Mouse (Mus musculus) E14TG2a.4 (cell line): ENCODE data around the gene 2310022A10Rik.

ENCODE experiments used
- H3K27me3 ChIP-seq: 2 replicates; pipeline ENCODE4 v1.6.1; 2014; ENCODE audit warnings: low read length, control low read depth; ENCODE audit not compliant: insufficient read depth
- H3K36me3 ChIP-seq: 2 replicates; pipeline ENCODE4 v1.6.1; 2014; ENCODE audit warnings: low read length, control low read depth; ENCODE audit not compliant: insufficient read depth
- H3K4me1 ChIP-seq: replicated peaks from 2 replicates; pipeline ENCODE4 v1.6.1; 2014; ENCODE audit warnings: low read depth, low read length, control low read depth
- H3K4me3 ChIP-seq: replicated peaks from 2 replicates; pipeline ENCODE4 v1.5.1; 2014; ENCODE audit warnings: mild to moderate bottlenecking, low read length
- H3K9me3 ChIP-seq: 2 replicates; pipeline ENCODE4 v1.6.1; 2014; ENCODE audit warnings: low read length, control low read depth
- CTCF ChIP-seq: conservative IDR thresholded peaks from 2 replicates; pipeline ENCODE4 v1.5.1; 2014; ENCODE audit warnings: low read length
- NANOG ChIP-seq: IDR thresholded peaks from 2 replicates; pipeline ENCODE4 v1.6.1; 2014; ENCODE audit warnings: borderline replicate concordance, low read length, mixed read lengths
- POU5F1 ChIP-seq: IDR thresholded peaks from 2 replicates; pipeline ENCODE4 v1.6.1; 2014; ENCODE audit warnings: low read length, borderline replicate concordance

The 2310022A10Rik gene

DNA sequence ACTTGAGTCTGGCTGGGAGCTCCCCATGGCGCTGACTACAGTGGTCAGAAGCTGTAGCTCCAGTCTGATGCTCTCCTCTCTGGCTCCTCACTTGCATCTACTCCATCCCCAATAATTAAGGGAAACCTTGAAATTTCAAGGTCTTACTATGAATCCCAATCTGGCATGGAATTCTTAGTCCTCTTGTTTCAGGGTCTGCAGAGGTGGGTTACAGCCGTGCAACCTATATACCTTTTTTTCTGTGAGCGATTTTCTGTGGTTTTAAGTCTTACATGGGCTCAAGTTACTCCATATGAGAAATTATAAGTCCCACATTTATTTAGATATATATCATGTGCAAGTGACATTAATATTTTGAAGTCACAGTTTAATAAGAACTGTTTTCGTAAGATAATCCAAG is 37.1 kb downstream of the 2310022A10Rik start:
- peaks cover 76% of the 10 kb centered on the region for H3K4me1 ChIP-seq
- H3K4me3 ChIP-seq = no peak overlapping the region
- no peak for TF ChIP-seq POU5F1
- TF ChIP-seq NANOG = no peak
- no peak for TF ChIP-seq CTCF
- no peaks in the 10 kb centered on the region for H3K27me3 ChIP-seq
- H3K9me3 ChIP-seq = no peaks in the 10 kb centered on the region
- H3K36me3 ChIP-seq = peaks cover 31% of the 10 kb centered on the region

DNA sequence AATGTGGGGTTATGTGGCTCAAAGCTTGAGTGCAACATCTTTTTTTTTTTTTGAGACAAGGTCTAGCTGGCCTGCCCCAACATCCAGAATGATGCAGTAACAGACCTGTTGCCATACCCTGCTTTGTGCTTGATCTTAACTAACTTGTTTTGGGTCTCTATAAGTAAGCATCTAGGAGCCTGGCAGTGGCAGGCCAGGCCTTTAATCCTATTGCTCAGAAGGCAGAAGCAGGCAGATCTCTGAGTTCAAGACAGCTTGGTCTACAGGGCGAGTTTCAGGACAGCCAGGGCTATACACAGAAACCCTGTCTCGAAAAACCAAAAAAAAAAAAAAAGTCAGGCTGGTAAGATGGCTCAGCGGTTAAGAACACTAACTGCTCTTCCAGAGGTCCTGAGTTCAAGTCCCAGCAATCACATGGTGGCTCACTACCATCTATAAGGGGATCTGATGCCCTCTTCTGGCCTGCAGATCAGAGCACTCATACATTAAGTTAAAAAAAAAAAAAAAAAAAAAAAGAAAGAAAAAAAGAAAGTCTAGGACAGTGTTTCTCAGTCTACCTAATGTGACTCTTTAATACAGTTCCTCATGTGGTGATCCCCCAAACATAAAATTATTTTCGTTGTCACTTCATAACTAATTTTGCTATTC is 37.7 kb downstream of the 2310022A10Rik start:
- peaks cover 29% of the 10 kb centered on the region for H3K36me3 ChIP-seq
- no peak for TF ChIP-seq NANOG
- H3K4me3 ChIP-seq = peak overlapping the region; percentile 74
- no peaks in the 10 kb centered on the region for H3K9me3 ChIP-seq
- peaks cover 76% of the 10 kb centered on the region for H3K4me1 ChIP-seq
- H3K27me3 ChIP-seq = no peaks in the 10 kb centered on the region

DNA sequence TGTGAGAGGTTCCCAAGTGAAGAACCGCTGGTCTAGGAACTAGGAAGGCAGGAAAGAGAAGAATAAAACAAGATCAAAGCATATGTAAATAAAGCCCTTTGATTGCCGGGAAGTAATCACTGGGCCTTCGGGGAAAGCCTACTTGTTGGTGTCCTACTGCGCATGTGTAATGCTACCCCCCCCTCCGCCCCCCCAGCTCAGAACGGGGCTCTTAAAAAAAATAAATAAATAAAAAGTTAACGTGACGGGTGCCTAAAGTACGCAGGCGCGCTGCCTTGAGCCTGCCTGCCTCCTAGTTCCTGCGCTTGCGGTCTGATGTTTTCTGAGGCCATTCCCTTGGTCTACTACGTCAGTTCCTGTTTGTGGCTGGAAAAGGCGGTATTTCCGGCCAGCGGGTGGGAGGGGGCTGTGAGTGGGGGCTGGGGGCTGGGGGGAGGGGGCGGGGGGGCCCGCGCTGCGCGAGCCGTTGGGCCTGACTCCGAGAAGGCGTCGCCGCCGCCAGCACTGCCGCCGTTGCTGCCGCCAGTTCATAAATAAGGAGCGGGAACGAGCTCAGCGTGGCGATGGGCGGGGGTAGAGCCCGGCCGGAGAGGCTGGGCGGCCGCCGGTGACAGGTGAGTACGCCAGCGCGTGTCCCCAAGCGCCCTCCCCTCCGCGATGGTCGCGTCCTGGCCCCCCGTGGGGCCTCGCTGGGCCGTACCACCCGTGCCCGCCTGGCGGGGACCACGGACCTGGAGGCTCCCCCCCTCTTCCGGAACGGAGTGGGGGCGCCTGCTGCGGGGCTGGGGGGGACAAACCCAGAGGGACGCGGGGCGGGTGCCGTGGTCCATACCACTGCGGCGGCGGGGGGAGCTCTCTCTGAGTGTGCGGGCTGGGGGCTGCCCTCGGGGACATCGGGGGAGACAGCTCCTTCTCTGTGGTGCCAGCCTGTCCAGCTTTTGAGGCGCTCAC is 38.5 kb downstream of the 2310022A10Rik start, which contains the start of gene Akt2:
Gene Akt2 (plus strand): TSS at position 287 of the 951 bp plus-strand sequence.
- TF ChIP-seq POU5F1 = no peak
- TF ChIP-seq CTCF = no peak
- no peak for TF ChIP-seq NANOG
- Histone ChIP-seq H3K4me3 (peak within 1 kb of the TSS; percentile 90), H3K36me3 (peaks cover 37% of the 10 kb centered on the region), H3K4me1 (peaks cover 76% of the 10 kb centered on the region), H3K9me3 (no peaks in the 10 kb centered on the region), H3K27me3 (no peaks in the 10 kb centered on the region)

DNA sequence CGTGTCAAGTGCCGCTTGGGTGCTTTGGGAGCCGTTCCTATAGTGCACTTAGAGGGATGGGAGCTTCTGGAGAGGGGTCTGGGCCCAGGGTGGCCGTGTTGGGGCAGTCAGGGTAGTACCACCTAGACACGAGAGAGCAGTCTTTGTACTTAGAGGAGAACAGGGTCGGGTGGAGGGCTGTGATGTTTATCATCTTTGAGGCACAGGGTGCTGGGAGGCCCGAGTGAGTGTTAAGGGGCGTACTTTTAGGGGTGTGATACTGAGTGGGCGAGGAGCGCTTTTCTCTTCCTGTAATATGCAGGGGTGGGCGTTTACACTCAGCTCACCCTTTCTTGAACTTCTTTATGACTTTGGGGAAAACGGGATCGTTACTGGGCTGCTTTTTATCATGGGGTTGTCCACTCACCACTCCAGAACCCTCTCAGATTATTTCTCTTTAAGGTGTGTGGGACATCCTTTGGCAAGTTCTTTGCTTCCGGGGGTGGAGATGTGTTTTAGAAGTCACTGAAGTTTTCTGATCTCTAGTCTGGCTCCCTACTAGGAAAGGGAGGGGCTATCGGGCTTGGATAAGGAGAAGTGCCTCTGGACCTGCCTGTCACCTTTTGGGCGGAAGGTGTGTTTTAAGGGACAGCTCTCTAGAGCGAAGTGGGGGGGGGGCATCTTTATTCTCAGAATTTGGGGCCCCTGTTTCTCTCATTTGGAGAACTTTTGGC is 39.3 kb downstream of the 2310022A10Rik start:
- TF ChIP-seq NANOG (no peak), CTCF (no peak)
- peaks cover 40% of the 10 kb centered on the region for H3K36me3 ChIP-seq
- H3K4me1 ChIP-seq = peaks cover 77% of the 10 kb centered on the region
- no peaks in the 10 kb centered on the region for H3K27me3 ChIP-seq
- H3K9me3 ChIP-seq = no peaks in the 10 kb centered on the region
- peak overlapping the region; percentile 90 for H3K4me3 ChIP-seq

DNA sequence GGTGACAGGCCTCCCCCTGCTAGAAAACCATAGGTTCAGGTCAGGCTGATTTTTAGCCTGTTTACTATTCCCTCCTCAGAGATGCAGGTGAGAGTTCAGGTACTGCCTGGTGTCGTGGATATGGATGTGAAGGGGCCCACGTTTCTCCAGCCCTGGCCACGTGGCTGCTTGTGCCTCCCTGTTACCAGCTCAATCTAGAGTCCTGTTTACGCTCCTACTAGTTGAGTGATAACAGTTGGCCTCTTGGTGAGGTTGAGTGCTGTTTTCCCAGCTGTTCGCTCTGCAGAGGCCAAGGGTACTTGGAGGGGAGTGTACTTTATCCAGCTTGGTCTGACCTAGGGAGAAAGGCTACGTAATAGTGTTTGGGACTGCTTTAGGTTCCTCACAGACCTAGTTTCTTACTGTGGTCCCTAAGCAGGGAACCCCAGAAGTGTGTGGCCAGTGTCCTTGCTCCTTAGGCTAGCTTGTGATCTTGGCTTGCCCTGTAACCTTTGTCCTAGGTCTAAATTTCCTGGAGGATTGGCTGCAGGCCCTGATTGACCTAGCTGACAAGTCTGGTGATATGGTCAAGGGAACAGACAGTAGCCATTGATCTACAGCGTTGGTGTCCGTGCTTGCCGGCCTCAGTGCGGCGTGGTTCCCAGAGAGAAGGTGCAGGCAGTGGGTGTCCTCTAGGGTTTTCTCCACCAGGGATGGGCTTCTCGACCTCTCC is 40.1 kb downstream of the 2310022A10Rik start:
- peaks cover 40% of the 10 kb centered on the region for H3K36me3 ChIP-seq
- no peak for TF ChIP-seq CTCF
- TF ChIP-seq NANOG = no peak
- TF ChIP-seq POU5F1 = no peak
- H3K4me1 ChIP-seq = peaks cover 77% of the 10 kb centered on the region
- H3K4me3 ChIP-seq = peak overlapping the region; percentile 90
- H3K27me3 ChIP-seq = no peaks in the 10 kb centered on the region
- H3K9me3 ChIP-seq = no peaks in the 10 kb centered on the region

DNA sequence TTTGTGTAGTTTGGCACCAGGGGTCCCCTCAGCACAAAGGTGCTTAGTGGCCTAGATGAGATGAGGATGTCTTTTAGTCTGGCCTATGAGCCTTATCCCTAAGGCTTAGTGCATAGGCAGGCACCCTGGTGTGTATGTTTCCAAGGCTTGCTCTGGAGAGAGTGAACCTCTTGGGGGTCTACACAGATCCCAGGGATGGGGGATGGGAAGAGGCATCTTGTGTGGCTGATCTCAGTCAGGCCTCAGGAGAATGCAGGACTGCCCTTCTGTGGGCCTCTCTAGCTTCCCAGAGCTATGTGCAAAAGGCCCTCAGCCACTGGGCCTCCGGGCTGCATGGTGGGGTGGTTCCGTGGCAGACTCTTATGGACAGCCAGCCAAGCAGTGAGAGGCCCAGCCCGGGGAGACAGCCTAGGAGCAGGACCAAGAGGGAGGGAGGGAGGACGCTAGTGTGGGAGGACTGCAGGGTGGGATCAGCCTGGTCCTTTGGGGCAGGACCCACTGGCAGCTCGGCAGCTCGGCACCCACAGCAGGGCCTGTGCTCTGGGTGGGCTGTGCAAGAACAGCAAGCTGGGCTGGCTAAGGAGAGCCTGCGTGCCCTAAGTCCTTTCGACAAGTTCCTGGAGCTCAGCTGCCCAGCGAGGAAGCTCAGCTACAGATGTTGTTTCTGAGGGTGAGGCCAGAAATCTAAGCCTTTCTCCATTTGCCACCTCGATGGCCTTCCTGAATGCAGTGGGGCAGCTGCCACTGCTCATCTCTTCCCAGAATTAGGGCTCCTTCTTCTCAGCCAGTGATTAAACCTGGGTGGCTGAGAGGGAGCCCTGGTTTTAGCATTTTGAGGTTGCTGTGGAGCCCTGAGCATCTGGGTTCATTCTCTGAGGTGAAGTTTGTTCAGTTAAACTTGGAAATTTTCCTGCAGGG is 43.8 kb downstream of the 2310022A10Rik start:
- Histone ChIP-seq H3K9me3 (no peaks in the 10 kb centered on the region), H3K36me3 (peaks cover 41% of the 10 kb centered on the region), H3K4me1 (peaks cover 94% of the 10 kb centered on the region), H3K4me3 (peak overlapping the region; percentile 21; the same call in 1 of the 2 replicates), H3K27me3 (no peaks in the 10 kb centered on the region)
- TF ChIP-seq CTCF (no peak), POU5F1 (no peak), NANOG (no peak)

DNA sequence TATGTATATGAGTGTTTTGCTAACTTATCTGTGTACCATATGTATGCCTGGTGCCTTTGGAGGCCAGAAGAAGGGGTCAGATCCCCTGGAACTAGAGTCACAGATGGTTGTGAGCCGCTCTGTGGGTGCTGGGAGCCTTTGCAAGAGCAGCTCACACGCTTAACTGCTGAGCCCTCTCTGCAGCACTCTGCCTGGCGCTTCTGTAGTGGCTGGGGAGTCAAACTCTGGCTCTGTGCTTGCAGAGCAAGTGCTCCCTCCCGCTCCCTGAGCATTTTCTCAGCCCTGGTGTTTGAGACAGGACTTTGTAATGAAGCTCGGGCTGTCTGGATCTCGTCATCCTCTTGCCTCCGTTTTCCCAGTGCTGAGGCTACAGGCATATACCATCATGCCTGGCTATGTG is 45.0 kb downstream of the 2310022A10Rik start:
- TF ChIP-seq POU5F1 (no peak), NANOG (no peak), CTCF (no peak)
- Histone ChIP-seq H3K4me1 (peaks cover 98% of the 10 kb centered on the region), H3K36me3 (peaks cover 45% of the 10 kb centered on the region), H3K4me3 (no peak overlapping the region), H3K9me3 (no peaks in the 10 kb centered on the region), H3K27me3 (no peaks in the 10 kb centered on the region)
